Mouse (Mus musculus) MEL (cell line): ENCODE data around the gene Gpr18. TPM values are rescaled to one million over a fixed set of nuclear protein-coding genes. Genes with fewer than 3 reads are reported as not detected.

Source experiments
- DNase-seq: peaks from one replicate; pipeline ENCODE4 v3.0.0; 2011; ENCODE audit warnings: low read depth, low spot score
- H3K27ac ChIP-seq: 2 replicates; pipeline ENCODE4 v1.5.1; 2012; ENCODE audit warnings: low read depth, mild to moderate bottlenecking, control low read depth, low read length, moderate library complexity; ENCODE audit not compliant: control insufficient read depth
- H3K27me3 ChIP-seq, 2 experiments: fragments of 150-350 bp in 1 of 2; sonication (generic) in 1 of 2; 2 replicates each; pipeline ENCODE4 v1.6.1; 2012; ENCODE audit warnings: low read length in 2 of 2, mild to moderate bottlenecking in 2 of 2, improper control_type of control experiment in 1 of 2, moderate library complexity in 1 of 2; ENCODE audit not compliant: insufficient read depth in 2 of 2, control insufficient read depth in 1 of 2
- H3K36me3 ChIP-seq, 2 experiments: 2 replicates each; pipeline ENCODE4 v1.6.1; 2012 to 2014; ENCODE audit warnings: low read length in 2 of 2, improper control_type of control experiment in 1 of 2, inconsistent platforms in 1 of 2, mild to moderate bottlenecking in 1 of 2; ENCODE audit not compliant: insufficient read depth in 2 of 2, control insufficient read depth in 1 of 2
- H3K4me1 ChIP-seq, 2 experiments: fragments of 150-350 bp in 1 of 2; sonication (generic) in 1 of 2; 2 replicates each; pipeline ENCODE4 v1.6.1; 2012; ENCODE audit warnings: low read length in 2 of 2, improper control_type of control experiment in 1 of 2, mild to moderate bottlenecking in 1 of 2; ENCODE audit not compliant: insufficient read depth in 2 of 2, control insufficient read depth in 1 of 2
- H3K4me3 ChIP-seq, 2 experiments: fragments of 150-350 bp in 1 of 2; sonication (generic) in 1 of 2; 2 replicates each; pipeline ENCODE4 v1.5.1; 2012; ENCODE audit warnings: low read depth in 2 of 2, low read length in 2 of 2, mild to moderate bottlenecking in 2 of 2, moderate library complexity in 2 of 2, control low read depth in 1 of 2, improper control_type of control experiment in 1 of 2; ENCODE audit not compliant: control insufficient read depth in 1 of 2, insufficient read depth in 1 of 2
- H3K79me2 ChIP-seq: 2 replicates; pipeline ENCODE4 v1.6.1; 2012; ENCODE audit warnings: mild to moderate bottlenecking, low read length, moderate library complexity; ENCODE audit not compliant: control insufficient read depth, poor library complexity, insufficient read depth
- H3K9ac ChIP-seq: 2 replicates; pipeline ENCODE4 v1.6.1; 2012; ENCODE audit warnings: low read depth, mild to moderate bottlenecking, control low read depth, low read length, moderate library complexity; ENCODE audit not compliant: control insufficient read depth, poor library complexity, severe bottlenecking
- H3K9me3 ChIP-seq: fragments of 150-350 bp; sonication (generic); replicated peaks from 2 replicates; pipeline ENCODE4 v1.6.1; 2012; ENCODE audit warnings: mild to moderate bottlenecking, low read length, improper control_type of control experiment, moderate library complexity; ENCODE audit not compliant: insufficient read depth
- CHD1 ChIP-seq: IDR thresholded peaks from 2 replicates; pipeline ENCODE4 v1.6.1; 2012; ENCODE audit warnings: low read depth, mild to moderate bottlenecking, inconsistent platforms, low read length, improper control_type of control experiment
- CTCF ChIP-seq, 3 experiments: IDR thresholded peaks in 2 of 3; conservative IDR thresholded peaks in 1 of 3; 2 replicates each; pipeline ENCODE4 v1.5.1; 2011 to 2012; ENCODE audit warnings: low read length in 3 of 3, low read depth in 2 of 3, mild to moderate bottlenecking in 2 of 3, improper control_type of control experiment in 1 of 3, inconsistent platforms in 1 of 3, mixed read lengths in 1 of 3, moderate library complexity in 1 of 3; ENCODE audit not compliant: control insufficient read depth in 1 of 3, insufficient read depth in 1 of 3, poor library complexity in 1 of 3, severe bottlenecking in 1 of 3
- E2F4 ChIP-seq: IDR thresholded peaks from 2 replicates; pipeline ENCODE4 v1.6.1; 2011; ENCODE audit warnings: low read depth, low read length, improper control_type of control experiment, borderline replicate concordance
- EP300 ChIP-seq, 2 experiments: IDR thresholded peaks; 2 replicates each; pipeline ENCODE4 v1.6.1; 2011; ENCODE audit warnings: improper control_type of control experiment in 2 of 2, low read length in 2 of 2, low read depth in 1 of 2, mild to moderate bottlenecking in 1 of 2
- GATA1 ChIP-seq: IDR thresholded peaks from 2 replicates; pipeline ENCODE4 v1.6.1; 2011; ENCODE audit warnings: low read depth, low read length, improper control_type of control experiment
- MAX ChIP-seq: IDR thresholded peaks from 2 replicates; pipeline ENCODE4 v1.6.1; 2011; ENCODE audit warnings: low read length, improper control_type of control experiment
- MAZ ChIP-seq: IDR thresholded peaks from 2 replicates; pipeline ENCODE4 v1.6.1; 2012; ENCODE audit warnings: low read depth, mild to moderate bottlenecking, inconsistent platforms, low read length, improper control_type of control experiment
- MEF2A ChIP-seq: IDR thresholded peaks from 2 replicates; pipeline ENCODE4 v1.6.1; 2014; ENCODE audit warnings: low read depth, mild to moderate bottlenecking, inconsistent platforms, low read length, improper control_type of control experiment; ENCODE audit not compliant: poor library complexity, insufficient replicate concordance, severe bottlenecking; ENCODE audit errors: extremely low read depth
- MYB ChIP-seq: IDR thresholded peaks from 2 replicates; pipeline ENCODE4 v1.6.1; 2011; ENCODE audit warnings: mild to moderate bottlenecking, low read depth, low read length, improper control_type of control experiment
- MYC ChIP-seq: IDR thresholded peaks from 2 replicates; pipeline ENCODE4 v1.6.1; 2011; ENCODE audit warnings: low read depth, mild to moderate bottlenecking, low read length, improper control_type of control experiment, moderate library complexity
- NELFE ChIP-seq: IDR thresholded peaks from 2 replicates; pipeline ENCODE4 v1.6.1; 2011; ENCODE audit warnings: low read depth, low read length, improper control_type of control experiment
- POLR2AphosphoS5 ChIP-seq: IDR thresholded peaks from 2 replicates; pipeline ENCODE4 v1.6.1; 2012; ENCODE audit warnings: low read depth, borderline replicate concordance, mild to moderate bottlenecking, inconsistent platforms, low read length, moderate library complexity, mixed read lengths
- RCOR1 ChIP-seq: IDR thresholded peaks from 2 replicates; pipeline ENCODE4 v1.6.1; 2012; ENCODE audit warnings: low read depth, mild to moderate bottlenecking, inconsistent platforms, low read length, improper control_type of control experiment
- TAL1 ChIP-seq: IDR thresholded peaks from 2 replicates; pipeline ENCODE4 v1.6.1; 2012; ENCODE audit warnings: mild to moderate bottlenecking, inconsistent platforms, low read length, moderate library complexity, mixed read lengths
- TBP ChIP-seq: IDR thresholded peaks from 2 replicates; pipeline ENCODE4 v1.8.0; 2011; ENCODE audit warnings: low read depth, low read length, improper control_type of control experiment
- USF2 ChIP-seq, 2 experiments: IDR thresholded peaks; 2 replicates each; pipeline ENCODE4 v1.6.1; 2011 to 2012; ENCODE audit warnings: improper control_type of control experiment in 2 of 2, low read length in 2 of 2, borderline replicate concordance in 1 of 2, inconsistent platforms in 1 of 2, low read depth in 1 of 2, mild to moderate bottlenecking in 1 of 2; ENCODE audit not compliant: insufficient read depth in 1 of 2
- ZKSCAN1 ChIP-seq: IDR thresholded peaks from 2 replicates; pipeline ENCODE4 v1.6.1; 2012; ENCODE audit warnings: low read depth, mild to moderate bottlenecking, inconsistent platforms, low read length, improper control_type of control experiment, moderate library complexity
- ZMIZ1 ChIP-seq: IDR thresholded peaks from 2 replicates; pipeline ENCODE4 v1.6.1; 2012; ENCODE audit warnings: low read depth, mild to moderate bottlenecking, inconsistent platforms, low read length, improper control_type of control experiment, moderate library complexity
- ZNF384 ChIP-seq: IDR thresholded peaks from 2 replicates; pipeline ENCODE4 v1.6.1; 2012; ENCODE audit warnings: low read depth, mild to moderate bottlenecking, inconsistent platforms, low read length, improper control_type of control experiment
- polyA plus RNA-seq, 2 experiments: library from polyadenylated mRNA; stranded (reverse) in 1 of 2; unstranded in 1 of 2; fragments of >175 nt in 1 of 2; fragments of >200 nt in 1 of 2; gene quantifications; 2 replicates each; pipeline versions ENCODE4 v1.2.1 to v1.2.4; 2012; ENCODE audit warnings: low replicate concordance in 2 of 2, low read depth in 1 of 2; ENCODE audit not compliant: insufficient read length in 2 of 2, insufficient read depth in 1 of 2, missing spikeins in 1 of 2
- total RNA-seq: library from RNA; depleted of rRNA; stranded (reverse); fragments of 300-350 nt; gene quantifications from 2 replicates; pipeline ENCODE4 v1.2.3, GENCODE M21; 2012

Gpr18 gene
- total and polyA plus RNA-seq, 3 experiments, result 0.06 to 0.15 TPM; not detected in 1

- no peak overlapping the region for H3K4me3 ChIP-seq
- no peak overlapping the region for H3K27ac ChIP-seq
- no peaks in the 10 kb centered on the region for H3K79me2 ChIP-seq
- TF ChIP-seq MAX, result no peak
- TF ChIP-seq TAL1, result no peak
- no peak for TF ChIP-seq MYC
- no peak for TF ChIP-seq NELFE
- no peak for TF ChIP-seq ZNF384
- no peak for TF ChIP-seq MYB
- no peak for TF ChIP-seq TBP
- TF ChIP-seq MEF2A, result no peak
- no peak for TF ChIP-seq MAZ
- no peaks in the 10 kb centered on the region for H3K9me3 ChIP-seq
- H3K27me3 ChIP-seq, result no peaks in the 10 kb centered on the region
- peaks cover 0 to 4% of the 10 kb centered on the region in 2 experiments; a peak in 2 of 4 replicates for H3K36me3 ChIP-seq
- no peaks in the 10 kb centered on the region for H3K4me1 ChIP-seq
- no peak overlapping the region for H3K9ac ChIP-seq
- DNase-seq, result no peak
These were observed 2.7 kb upstream of the Gpr18 start for GRCm38 (mm10) chr14:121918266-121918665.

- H3K9ac ChIP-seq, result no peak overlapping the region
- no peak for DNase-seq
- no peak overlapping the region for H3K4me3 ChIP-seq
- no peaks in the 10 kb centered on the region for H3K27me3 ChIP-seq
- H3K9me3 ChIP-seq, result no peaks in the 10 kb centered on the region
- no peak overlapping the region for H3K27ac ChIP-seq
- no peaks in the 10 kb centered on the region for H3K4me1 ChIP-seq
- TF ChIP-seq ZKSCAN1 (no peak), RCOR1 (no peak), USF2 (IDR thresholded peaks at IDR 0.05; ENCODE audit: borderline replicate concordance in 1 of 2, insufficient read depth in 1 of 2, low read depth in 1 of 2, low read length in 2 of 2) (no peak), GATA1 (no peak)
- no peaks in the 10 kb centered on the region for H3K79me2 ChIP-seq
- H3K36me3 ChIP-seq, result peaks cover 0 to 4% of the 10 kb centered on the region in 2 experiments; a peak in 2 of 4 replicates
These were observed 922 bp upstream of the Gpr18 start for GRCm38 (mm10) chr14:121916311-121917094.

- Histone ChIP-seq H3K27me3 (no peaks in the 10 kb centered on the region), H3K9ac (no peak overlapping the region), H3K4me3 (no peak overlapping the region), H3K79me2 (no peaks in the 10 kb centered on the region), H3K36me3 (peaks cover 0 to 4% of the 10 kb centered on the region in 2 experiments; a peak in 2 of 4 replicates)
- DNase-seq, result no peak
- TF ChIP-seq RCOR1, result no peak
- TF ChIP-seq MEF2A, result no peak
- no peak for TF ChIP-seq CTCF (IDR thresholded peaks at IDR 0.05 in 2 of 3, conservative IDR thresholded peaks at IDR 0.05 in 1 of 3; ENCODE audit: control insufficient read depth in 1 of 3, insufficient read depth in 1 of 3, low read depth in 2 of 3, low read length in 3 of 3, poor library complexity in 1 of 3, severe bottlenecking in 1 of 3)
- no peak for TF ChIP-seq MYB
- TF ChIP-seq POLR2AphosphoS5, result no peak
- no peak for TF ChIP-seq ZMIZ1
- TF ChIP-seq CHD1, result no peak
- no peak for TF ChIP-seq E2F4
- TF ChIP-seq EP300 (IDR thresholded peaks at IDR 0.05; ENCODE audit: low read depth in 1 of 2, low read length in 2 of 2), result no peak
- TF ChIP-seq, all 39 proteins: peak for 0
- Histone ChIP-seq H3K27ac (no peak overlapping the region), H3K9me3 (no peaks in the 10 kb centered on the region), H3K4me1 (no peaks in the 10 kb centered on the region)
These were observed 438 bp downstream of the Gpr18 start for GRCm38 (mm10) chr14:121915143-121915542.
